ENCODE assay signal across 8 mouse cellular contexts in genomic region chr1:42851810-42852209, GRCm38 (mm10). TPM values are rescaled to one million over a fixed set of nuclear protein-coding genes. Genes with fewer than 3 reads are reported as not detected.
DNase-seq lines count a peak whose midpoint lies in the region; ATAC-seq lines count a peak whose summit lies in the region.

No protein-coding gene starts in this region.

- H3K4me1 ChIP-seq in intestine, embryonic 15.5 days (replicated peaks), result no peaks in the 10 kb centered on the region
- peaks cover 16% of the 10 kb centered on the region for H3K4me1 ChIP-seq in neural tube, embryonic 13.5 days (replicated peaks)

- H3K9ac ChIP-seq in intestine, embryonic 15.5 days, result peak overlapping the region; percentile 74
- H3K9ac ChIP-seq in neural tube, embryonic 13.5 days, result peak overlapping the region; percentile 85

- peak overlapping the region; percentile 65 for H3K4me3 ChIP-seq in intestine, embryonic 15.5 days (replicated peaks)
- H3K4me3 ChIP-seq in neural tube, embryonic 13.5 days, result peak overlapping the region; percentile 86

- no peaks in the 10 kb centered on the region for H3K27me3 ChIP-seq in intestine, embryonic 15.5 days (replicated peaks)
- no peaks in the 10 kb centered on the region for H3K27me3 ChIP-seq in neural tube, embryonic 13.5 days

- H3K36me3 ChIP-seq in intestine, embryonic 15.5 days, result no peaks in the 10 kb centered on the region
- no peaks in the 10 kb centered on the region for H3K36me3 ChIP-seq in neural tube, embryonic 13.5 days

- peak overlapping the region; percentile 68 for H3K4me2 ChIP-seq in intestine, embryonic 15.5 days (replicated peaks)
- H3K4me2 ChIP-seq in neural tube, embryonic 13.5 days, result peak overlapping the region; percentile 67

- WGBS in intestine, embryonic 15.5 days, result 3% methylated on average over 16 of the region's 16 CpGs
- 3% methylated on average over 16 of the region's 16 CpGs for WGBS in neural tube, embryonic 13.5 days

- no peak for DNase-seq in frontal cortex, postnatal 36 days (ENCODE audit: low spot score in 2 of 2)
- peak; percentile 30 for DNase-seq in A20 (ENCODE audit: low read depth, low spot score)
- peak; percentile 19 for DNase-seq in embryo, embryonic 10.5 days (ENCODE audit: low spot score)
- no peak for DNase-seq in right cerebral cortex, postnatal 4 days

- no peaks in the 10 kb centered on the region for H3K9me3 ChIP-seq in intestine, embryonic 15.5 days
- H3K9me3 ChIP-seq in neural tube, embryonic 13.5 days, result no peaks in the 10 kb centered on the region

- H3K27ac ChIP-seq in intestine, embryonic 15.5 days, result no peak overlapping the region
- H3K27ac ChIP-seq in neural tube, embryonic 13.5 days (replicated peaks), result no peak overlapping the region

- ATAC-seq in frontal cortex, adult (ENCODE audit: low TSS enrichment), result 0 out of 2 replicates have a peak, but pooled peaks have one; percentile 0
- no peak for ATAC-seq in intestine, embryonic 15.5 days
- ATAC-seq in neural tube, embryonic 13.5 days (ENCODE audit: low read depth), result no peak
- ATAC-seq in erythroid progenitor cell, adult 5-6 weeks (replicated peaks; ENCODE audit: low FRiP score, poor library complexity, severe bottlenecking), result no peak

RNA-seq across cellular contexts. Expression of gene Mrps9, which starts 0.8 kb away (rescaled TPM):
- 60.3 and 62.4 TPM in 2 replicates for polyA plus RNA-seq in intestine, embryonic 15.5 days (2015; fragmentation: Nextera tagmentation; extraction: Ambion mirVana)
- polyA plus RNA-seq in neural tube, embryonic 13.5 days (2015; fragmentation: Nextera tagmentation; extraction: Ambion mirVana), result 35.1 and 36.3 TPM in 2 replicates
- total RNA-seq in erythroid progenitor cell, adult 5-6 weeks (2015; ENCODE audit: low replicate concordance), result 11.2 and 11.7 TPM in 2 replicates
- 11.8 and 23.0 TPM in 2 replicates for total RNA-seq in erythroid progenitor cell, adult 5-6 weeks (2017; ENCODE audit: low replicate concordance)

Comparison
In these comparisons a context has a peak if more than half of its experiments do, and no peak if none do; other contexts are left out.
1. DNase-seq: peak in A20 (single experiment) and embryo, embryonic 10.5 days (single experiment); none in frontal cortex, postnatal 36 days (0 of 2) and right cerebral cortex, postnatal 4 days (single experiment).